Mouse (Mus musculus) midbrain, embryonic 14.5 days (tissue): ENCODE data around the gene Pip5k1b. TPM values are rescaled to one million over a fixed set of nuclear protein-coding genes. Genes with fewer than 3 reads are reported as not detected.
"Not testable (repeated sequence)": the region's sequence is repeated elsewhere in the genome, so short reads cannot be mapped to it uniquely, and the experiment has no call there.

Source experiments
- ATAC-seq: fragments of 200-750 bp; cut with Nextera tagmentation; 2 replicates; pipeline ENCODE4 v1.8.0; 2017; ENCODE audit warnings: moderate number of reproducible peaks, moderate library complexity; ENCODE audit not compliant: low FRiP score, low TSS enrichment
- DNase-seq: peaks from one replicate; pipeline ENCODE4 v3.0.0-alpha.2; 2015
- H3K27ac ChIP-seq: fragments of 300-500 bp; sonication (generic); replicated peaks from 2 replicates; pipeline ENCODE4 v1.5.1; 2014; ENCODE audit warnings: mild to moderate bottlenecking, low read depth, low read length, moderate library complexity
- H3K27me3 ChIP-seq: fragments of 300-500 bp; sonication (generic); 2 replicates; pipeline ENCODE4 v1.6.1; 2014; ENCODE audit warnings: low read length, control low read depth, mixed read lengths; ENCODE audit not compliant: control insufficient read depth, insufficient read depth
- H3K36me3 ChIP-seq: fragments of 300-500 bp; sonication (generic); 2 replicates; pipeline ENCODE4 v1.6.1; 2014; ENCODE audit warnings: low read length, control low read depth; ENCODE audit not compliant: control insufficient read depth, insufficient read depth
- H3K4me1 ChIP-seq: fragments of 300-500 bp; sonication (generic); 2 replicates; pipeline ENCODE4 v1.6.1; 2014; ENCODE audit warnings: mild to moderate bottlenecking, antibody characterized with exemption, low read length, control low read depth; ENCODE audit not compliant: control insufficient read depth, insufficient read depth
- H3K4me2 ChIP-seq: fragments of 300-500 bp; sonication (generic); 2 replicates; pipeline ENCODE4 v1.6.1; 2014; ENCODE audit warnings: mild to moderate bottlenecking, low read length, moderate library complexity
- H3K4me3 ChIP-seq: fragments of 300-500 bp; sonication (generic); replicated peaks from 2 replicates; pipeline ENCODE4 v1.5.1; 2014; ENCODE audit warnings: low read depth, low read length
- H3K9ac ChIP-seq: fragments of 300-500 bp; sonication (generic); replicated peaks from 2 replicates; pipeline ENCODE4 v1.6.1; 2014; ENCODE audit warnings: mild to moderate bottlenecking, low read length, moderate library complexity
- H3K9me3 ChIP-seq: fragments of 300-500 bp; sonication (generic); 2 replicates; pipeline ENCODE4 v1.6.1; 2016; ENCODE audit warnings: low read length, control low read depth, mixed read lengths; ENCODE audit not compliant: control insufficient read depth
- WGBS: fragments of 180-500 bp; shearing (Covaris S2); extraction: QIAGEN DNeasy Blood & Tissue Kit; methylation state at CpG from one replicate; pipeline ENCODE4 v1.1.7; 2014; 5-methylcytosine and 5-hydroxymethylcytosine counted together
- polyA plus RNA-seq: library from polyadenylated mRNA; unstranded; fragments of >200 nt; fragmentation: Nextera tagmentation; extraction: Ambion mirVana; gene quantifications from 2 replicates; pipeline ENCODE4 v1.2.1, GENCODE M21; 2014

The Pip5k1b gene
- polyA plus RNA-seq, 1 experiment from 2014 or later: 2.1 TPM

DNA sequence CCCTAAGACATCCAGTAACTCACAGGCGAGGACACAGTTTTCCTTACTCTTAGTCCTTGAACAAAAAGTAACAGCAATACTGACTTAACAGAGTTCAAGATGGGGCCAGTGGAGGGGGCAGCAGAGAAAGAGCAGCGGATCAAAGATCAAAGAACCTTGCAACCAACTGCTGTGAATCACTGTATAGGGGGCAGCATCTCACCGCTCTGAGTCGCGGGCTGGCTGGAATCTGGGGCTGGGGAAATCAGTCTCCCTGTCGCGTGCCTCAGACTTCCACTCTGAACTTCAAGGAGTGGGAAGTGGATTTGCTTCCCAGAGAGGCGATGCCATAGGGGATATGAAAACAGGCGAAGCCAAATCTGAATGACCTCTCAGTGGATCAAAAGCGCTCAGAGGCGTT is 1.8 kb upstream of the Pip5k1b start:
- Histone ChIP-seq H3K27ac (no peak overlapping the region), H3K36me3 (no peaks in the 10 kb centered on the region), H3K4me3 (0 out of 2 replicates have a peak overlapping the region, but pooled peaks have one; percentile 10), H3K27me3 (peaks cover 7% of the 10 kb centered on the region; the same call in 1 of the 2 replicates), H3K9me3 (no peaks in the 10 kb centered on the region), H3K9ac (no peak overlapping the region), H3K4me1 (peaks cover 15% of the 10 kb centered on the region), H3K4me2 (peak overlapping the region; percentile 96)
- 2% methylated on average over 11 of the region's 11 CpGs for WGBS
- DNase-seq (peak; percentile 64), ATAC-seq (no peak)

DNA sequence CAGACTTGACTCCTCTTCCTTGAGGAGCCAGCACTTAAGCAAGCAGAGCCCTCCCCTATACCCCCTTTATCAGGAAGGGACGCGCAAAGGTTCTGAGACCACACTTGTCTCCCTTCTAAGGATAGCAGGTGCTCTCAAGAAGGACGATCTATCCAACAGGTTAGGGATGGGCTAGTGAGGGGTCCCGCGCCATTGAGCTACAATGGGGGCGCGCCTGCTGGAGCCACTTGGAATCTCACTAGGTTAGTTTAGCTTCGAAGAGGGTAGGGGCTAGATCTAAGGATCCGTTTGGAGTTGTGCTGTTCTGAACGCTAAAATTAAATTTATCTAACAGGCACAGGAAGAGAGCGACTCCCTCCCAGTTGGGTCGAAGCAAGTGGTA is 904 bp upstream of the Pip5k1b start:
- ATAC-seq: peak; percentile 28; the same call in 1 of the 2 replicates
- no peaks in the 10 kb centered on the region for H3K36me3 ChIP-seq
- H3K9ac ChIP-seq: peak overlapping the region; percentile 76
- H3K4me1 ChIP-seq: peaks cover 15% of the 10 kb centered on the region
- peak overlapping the region; percentile 96 for H3K4me2 ChIP-seq
- 1% methylated on average over 12 of the region's 12 CpGs for whole genome bisulfite sequencing
- H3K4me3 ChIP-seq: peak overlapping the region; percentile 83
- H3K27ac ChIP-seq: 0 out of 2 replicates have a peak overlapping the region, but pooled peaks have one; percentile 61
- H3K9me3 ChIP-seq: no peaks in the 10 kb centered on the region
- peak; percentile 46 for DNase-seq
- peaks cover 7% of the 10 kb centered on the region; the same call in 1 of the 2 replicates for H3K27me3 ChIP-seq

DNA sequence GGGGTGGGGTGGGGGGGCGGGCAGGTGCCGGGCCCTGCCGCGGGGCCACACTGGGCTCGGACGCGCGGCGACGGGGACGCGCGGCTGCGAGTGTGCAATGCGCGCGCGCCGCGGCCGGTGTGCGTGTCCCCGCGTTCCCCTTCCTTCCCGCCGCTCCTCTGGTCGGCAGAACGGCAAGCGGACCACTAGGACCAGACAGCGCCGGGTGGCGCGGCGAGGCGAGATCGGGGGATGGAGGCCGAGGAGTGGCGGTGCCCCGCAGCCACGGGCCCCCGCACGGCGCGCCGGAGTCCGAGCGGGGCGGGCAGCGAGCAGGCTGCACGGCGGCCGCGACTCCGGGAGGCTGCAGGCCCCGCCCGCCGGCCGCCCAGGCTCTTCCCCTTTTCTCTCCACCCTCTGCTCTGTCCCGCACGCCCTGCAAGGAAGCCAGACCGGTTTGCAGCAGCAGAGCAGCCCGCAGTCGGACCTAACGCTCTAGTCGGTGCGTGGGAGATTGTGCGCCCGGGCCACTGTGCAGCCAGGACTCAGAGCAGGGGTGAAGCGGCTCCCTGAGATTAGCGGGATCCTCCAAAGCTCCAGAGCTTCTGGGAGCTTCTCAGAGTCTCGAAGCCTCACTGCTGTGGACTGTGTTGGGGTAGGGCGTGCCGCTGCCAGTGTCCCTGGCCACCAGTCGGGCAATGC is 372 bp upstream of the Pip5k1b start:
- peak overlapping the region; percentile 76 for H3K9ac ChIP-seq
- H3K27ac ChIP-seq: peak overlapping the region; percentile 61
- DNase-seq (peak; percentile 88), ATAC-seq (peak; percentile 79)
- peaks cover 7% of the 10 kb centered on the region; the same call in 1 of the 2 replicates for H3K27me3 ChIP-seq
- H3K4me3 ChIP-seq: peak overlapping the region; percentile 83
- H3K9me3 ChIP-seq: no peaks in the 10 kb centered on the region
- peaks cover 15% of the 10 kb centered on the region for H3K4me1 ChIP-seq
- peak overlapping the region; percentile 96 for H3K4me2 ChIP-seq
- no peaks in the 10 kb centered on the region for H3K36me3 ChIP-seq
- WGBS: under 1% methylated on average over 62 of the region's 74 CpGs

DNA sequence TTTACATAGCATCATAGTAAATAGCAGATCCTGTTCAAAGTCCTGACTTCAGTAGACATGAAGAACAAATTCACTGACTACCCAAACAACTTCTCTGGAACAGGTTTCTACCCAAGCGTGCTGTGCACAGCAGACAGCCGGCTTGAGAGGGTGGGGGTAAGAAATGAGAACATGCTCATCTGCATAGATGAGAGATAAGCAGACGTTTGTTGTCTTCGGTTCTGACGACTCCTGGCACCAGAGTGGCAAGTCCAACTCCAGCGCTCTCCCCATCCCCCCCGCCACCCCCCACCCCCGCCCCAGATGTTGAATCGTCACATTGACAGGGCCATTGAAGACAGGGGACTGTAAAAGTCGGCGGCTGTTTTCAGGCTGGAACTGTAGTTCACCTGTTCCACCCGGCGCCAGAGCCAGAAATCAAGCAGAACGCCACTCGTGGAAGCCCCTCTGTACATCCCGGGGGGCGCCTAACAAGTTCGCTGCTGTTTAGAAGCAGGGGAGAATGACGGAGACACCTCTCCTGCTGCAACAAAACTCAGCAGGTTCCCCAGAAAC is 684 bp downstream of the Pip5k1b start:
- under 1% methylated on average over 19 of the region's 19 CpGs for WGBS
- H3K27ac ChIP-seq: no peak overlapping the region
- peak overlapping the region; percentile 76 for H3K9ac ChIP-seq
- peaks cover 15% of the 10 kb centered on the region for H3K4me1 ChIP-seq
- DNase-seq: peak; percentile 32
- H3K4me2 ChIP-seq: peak overlapping the region; percentile 96
- H3K36me3 ChIP-seq: no peaks in the 10 kb centered on the region
- no peaks in the 10 kb centered on the region for H3K9me3 ChIP-seq
- H3K4me3 ChIP-seq: peak overlapping the region; percentile 83
- ATAC-seq: peak; percentile 3; the same call in 1 of the 2 replicates
- H3K27me3 ChIP-seq: peaks cover 7% of the 10 kb centered on the region; the same call in 1 of the 2 replicates

DNA sequence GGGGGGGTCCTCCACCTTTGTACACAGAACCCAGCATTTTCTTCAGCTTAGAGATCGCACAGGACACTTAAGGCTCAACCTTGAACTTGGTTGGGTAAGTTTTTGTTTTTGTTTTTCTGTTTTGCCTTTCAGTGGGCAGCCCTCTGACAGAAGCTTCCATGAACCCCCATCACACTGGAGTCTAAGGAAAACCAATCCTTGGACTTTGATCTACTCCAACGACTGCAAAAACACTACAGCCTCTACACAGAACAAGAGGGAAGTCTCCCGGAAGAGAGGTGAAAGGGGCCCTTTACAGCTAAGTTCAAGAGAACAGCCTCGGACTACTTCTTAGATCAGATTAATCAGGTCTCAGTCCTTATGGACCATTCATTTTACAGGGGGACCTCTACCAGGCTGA is 1.2 kb downstream of the Pip5k1b start:
- Histone ChIP-seq H3K4me3 (no peak overlapping the region), H3K4me1 (peaks cover 15% of the 10 kb centered on the region), H3K27ac (no peak overlapping the region), H3K36me3 (no peaks in the 10 kb centered on the region), H3K27me3 (peaks cover 7% of the 10 kb centered on the region; the same call in 1 of the 2 replicates), H3K9ac (no peak overlapping the region), H3K9me3 (no peaks in the 10 kb centered on the region), H3K4me2 (peak overlapping the region; percentile 96)
- ATAC-seq: no peak
- DNase-seq: no peak
- 22% methylated on average over 4 of the region's 4 CpGs for WGBS

DNA sequence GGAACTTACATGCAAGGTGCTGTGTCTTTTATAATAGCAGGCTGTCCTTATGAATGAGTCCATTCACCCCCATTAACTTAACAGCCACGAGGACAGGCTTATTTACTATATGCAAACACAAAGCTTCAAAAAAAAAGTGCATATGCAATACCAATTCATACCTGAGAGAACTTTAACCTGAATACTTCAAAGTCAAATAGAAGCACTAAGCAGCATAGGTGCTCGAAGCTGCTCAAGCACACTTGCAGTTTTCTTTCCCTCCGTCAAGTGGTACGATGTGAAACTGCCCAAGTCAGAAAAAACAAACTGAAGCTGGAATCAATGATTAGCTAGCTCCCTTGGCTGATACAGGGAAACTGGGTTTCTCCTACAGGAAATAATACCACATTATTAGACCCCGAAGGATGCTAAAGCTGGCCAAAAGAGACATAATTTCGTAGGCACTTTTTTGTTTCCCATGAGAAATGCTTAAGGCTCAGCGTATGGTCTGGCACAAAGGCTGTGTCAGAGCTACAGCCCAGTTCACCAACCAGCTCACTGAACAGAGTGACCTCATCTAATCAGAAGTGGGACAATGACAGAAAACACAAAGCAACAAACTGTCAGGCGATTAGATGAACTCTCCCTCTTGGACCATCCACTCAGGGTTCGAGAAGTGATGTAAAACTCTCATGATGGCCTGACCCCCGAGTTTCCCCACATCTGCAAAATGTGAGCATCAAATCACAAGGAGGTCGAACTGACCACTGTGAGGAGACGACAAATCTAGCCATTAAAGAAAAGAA is 2.2 kb downstream of the Pip5k1b start:
- WGBS: 42% methylated on average over 12 of the region's 12 CpGs
- Histone ChIP-seq H3K36me3 (no peaks in the 10 kb centered on the region), H3K27me3 (peaks cover 7% of the 10 kb centered on the region; the same call in 1 of the 2 replicates), H3K4me3 (no peak overlapping the region), H3K9ac (no peak overlapping the region), H3K9me3 (no peaks in the 10 kb centered on the region), H3K4me2 (no peak overlapping the region), H3K4me1 (peaks cover 15% of the 10 kb centered on the region), H3K27ac (no peak overlapping the region)
- DNase-seq: no peak
- ATAC-seq: no peak

DNA sequence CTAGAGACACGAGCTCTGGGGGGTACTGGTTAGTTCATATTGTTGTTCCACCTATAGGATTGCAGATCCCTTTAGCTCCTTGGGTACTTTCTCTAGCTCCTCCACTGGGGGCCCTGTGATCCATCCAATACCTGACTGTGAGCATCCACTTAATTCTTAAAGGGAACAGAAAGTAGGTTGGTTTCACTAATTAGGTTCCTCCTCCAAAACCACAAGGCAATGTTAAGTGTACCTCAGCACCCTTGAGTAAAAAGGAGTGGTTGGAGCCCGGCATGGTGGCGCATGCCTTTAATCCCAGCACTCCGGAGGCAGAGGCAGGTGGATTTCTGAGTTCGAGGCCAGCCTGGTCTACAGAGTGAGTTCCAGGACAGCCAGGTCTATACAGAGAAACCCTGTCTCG is 3.0 kb downstream of the Pip5k1b start:
- H3K9me3 ChIP-seq, DNase-seq, H3K4me3 ChIP-seq, H3K9ac ChIP-seq, H3K27ac ChIP-seq, H3K36me3 ChIP-seq, ATAC-seq, H3K27me3 ChIP-seq, H3K4me2 ChIP-seq: not testable (repeated sequence)
- 88% methylated on average over 6 of the region's 6 CpGs for WGBS
- H3K4me1 ChIP-seq: peaks cover 15% of the 10 kb centered on the region

DNA sequence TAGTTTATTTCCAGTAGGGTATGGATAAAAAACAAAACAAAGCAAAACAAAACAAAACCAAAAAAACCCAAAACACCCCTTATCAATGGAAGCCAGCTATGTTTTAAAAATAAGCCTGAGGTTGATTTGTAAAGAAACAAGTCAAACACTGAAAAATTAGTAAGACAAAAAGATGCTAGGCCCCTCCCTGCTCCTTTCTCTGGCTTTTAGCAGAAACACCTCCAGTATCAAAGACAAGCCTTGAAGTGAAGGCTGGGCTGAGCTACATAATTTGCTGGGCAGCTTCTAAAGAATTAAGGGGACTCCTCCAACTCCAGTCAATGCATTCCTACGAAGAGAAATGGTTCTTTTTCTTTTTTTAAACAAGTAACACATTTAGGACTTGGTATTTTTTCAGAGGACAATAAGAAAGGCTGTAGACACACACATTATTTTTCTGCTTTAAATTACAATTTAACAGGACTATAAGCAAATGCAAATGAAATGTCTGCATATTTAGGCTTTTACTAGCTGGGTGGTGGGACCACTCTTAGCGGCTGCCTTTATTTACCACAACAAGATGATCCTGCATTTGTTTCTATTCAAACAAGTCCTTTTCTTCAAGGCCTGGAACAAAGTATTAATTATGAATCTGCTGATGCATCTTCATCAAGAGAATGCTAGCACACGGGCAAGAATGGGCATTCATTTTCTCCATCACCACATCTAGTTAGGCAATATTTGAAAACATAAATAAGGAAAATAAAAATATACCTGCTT is 4.3 kb downstream of the Pip5k1b start:
- ATAC-seq: no peak
- H3K9me3 ChIP-seq: peaks cover 5% of the 10 kb centered on the region; the same call in 1 of the 2 replicates
- H3K4me3 ChIP-seq: no peak overlapping the region
- no peak overlapping the region for H3K4me2 ChIP-seq
- peaks cover 3% of the 10 kb centered on the region for H3K4me1 ChIP-seq
- WGBS: 60% methylated on average over 3 of the region's 3 CpGs
- no peak overlapping the region for H3K27ac ChIP-seq
- no peaks in the 10 kb centered on the region for H3K36me3 ChIP-seq
- no peak for DNase-seq
- H3K27me3 ChIP-seq: no peaks in the 10 kb centered on the region
- no peak overlapping the region for H3K9ac ChIP-seq
